Mouse (Mus musculus) R1 (cell line): Measurements from ENCODE around the gene Alx3.

Experiments
- DNase-seq: peaks from one replicate; pipeline ENCODE4 v3.0.0-alpha.2; 2018; ENCODE audit warnings: low read depth, low spot score

Gene Alx3

GRCm38 (mm10) chr3:107582875-107583767 lies 11.7 kb upstream of the Alx3 start:
- peak; percentile 32 for DNase-seq

- DNase-seq = no peak
These were observed 10.9 kb upstream of the Alx3 start for GRCm38 (mm10) chr3:107583893-107584292.

- no peak for DNase-seq
These were observed 8.3 kb upstream of the Alx3 start for GRCm38 (mm10) chr3:107586504-107586903.

GRCm38 (mm10) chr3:107591612-107592011 lies 3.2 kb upstream of the Alx3 start:
- DNase-seq = no peak

- DNase-seq = no peak
These were observed 1.2 kb upstream of the Alx3 start for GRCm38 (mm10) chr3:107593632-107594031.

GRCm38 (mm10) chr3:107595264-107595937 lies 570 bp downstream of the Alx3 start:
- peak; percentile 42 for DNase-seq

GRCm38 (mm10) chr3:107595938-107596461 lies 1.2 kb downstream of the Alx3 start:
- no peak for DNase-seq

- DNase-seq = no peak
These were observed 1.7 kb downstream of the Alx3 start for GRCm38 (mm10) chr3:107596559-107596958.

GRCm38 (mm10) chr3:107597134-107597533 lies 2.3 kb downstream of the Alx3 start:
- no peak for DNase-seq

- peak; percentile 50 for DNase-seq
These were observed 3.0 kb downstream of the Alx3 start for GRCm38 (mm10) chr3:107597586-107598389.

- no peak for DNase-seq
These were observed 5.3 kb downstream of the Alx3 start for GRCm38 (mm10) chr3:107600127-107600526.

GRCm38 (mm10) chr3:107605304-107605703 lies 10.5 kb downstream of the Alx3 start:
- peak; percentile 78 for DNase-seq

- DNase-seq = no peak
These were observed 12.4 kb downstream of the Alx3 start for GRCm38 (mm10) chr3:107607221-107607620.

- no peak for DNase-seq
These were observed 14.0 kb downstream of the Alx3 start for GRCm38 (mm10) chr3:107608808-107609207.

GRCm38 (mm10) chr3:107609376-107609775 lies 14.5 kb downstream of the Alx3 start:
- DNase-seq = no peak

GRCm38 (mm10) chr3:107611394-107611793 lies 16.6 kb downstream of the Alx3 start:
- DNase-seq = no peak

GRCm38 (mm10) chr3:107612902-107613525 lies 18.2 kb downstream of the Alx3 start:
- DNase-seq = peak; percentile 65

GRCm38 (mm10) chr3:107617800-107618199 lies 23.0 kb downstream of the Alx3 start:
- no peak for DNase-seq

GRCm38 (mm10) chr3:107619911-107620310 lies 25.1 kb downstream of the Alx3 start:
- no peak for DNase-seq

- DNase-seq = no peak
These were observed 26.6 kb downstream of the Alx3 start for GRCm38 (mm10) chr3:107621286-107622075.
